Mouse (Mus musculus): ENCODE measurements around the gene Apela. TPM values are rescaled to one million over a fixed set of nuclear protein-coding genes. Genes with fewer than 3 reads are reported as not detected.

Gene Apela
- polyA plus RNA-seq, 1 experiment from 2014 or later, result 1.2 TPM

DNA sequence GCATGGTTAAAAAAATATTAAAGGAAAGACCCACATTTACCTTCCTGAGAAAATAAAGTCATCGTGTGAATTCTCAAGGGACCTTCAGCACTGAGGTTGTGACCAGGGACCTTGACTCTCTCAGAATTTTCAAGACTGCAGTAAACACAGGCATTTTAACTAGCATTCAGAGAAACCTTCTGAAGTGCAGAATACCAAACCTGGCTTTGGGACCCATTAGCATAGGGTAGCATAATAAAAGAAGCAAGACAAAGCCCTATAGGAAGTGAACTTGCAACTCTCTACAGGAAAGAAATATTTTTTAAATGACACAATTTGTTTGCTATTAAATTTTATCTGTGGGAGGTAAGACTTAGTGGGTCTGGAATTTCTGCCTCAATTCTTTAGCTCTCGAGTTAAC lies 26.9 kb upstream of the Apela start:
- no peak overlapping the region for H3K4me2 ChIP-seq (ENCODE audit: low read length)
- H3K36me3 ChIP-seq (ENCODE audit: control insufficient read depth, insufficient read depth, low read length), result no peaks in the 10 kb centered on the region
- no peaks in the 10 kb centered on the region for H3K4me1 ChIP-seq (ENCODE audit: control insufficient read depth, insufficient read depth, low read length)
- ATAC-seq, result no peak
- H3K9ac ChIP-seq (ENCODE audit: low read depth, low read length), result no peak overlapping the region
- no peak overlapping the region for H3K4me3 ChIP-seq (ENCODE audit: low read depth, low read length)
- no peak overlapping the region for H3K27ac ChIP-seq (ENCODE audit: low read length)
- no peaks in the 10 kb centered on the region for H3K9me3 ChIP-seq (replicated peaks; ENCODE audit: control insufficient read depth, low read length, poor library complexity, severe bottlenecking)
- H3K27me3 ChIP-seq (ENCODE audit: control insufficient read depth, insufficient read depth, low read depth, low read length), result no peaks in the 10 kb centered on the region
- 62% methylated on average over 2 of the region's 2 CpGs for WGBS

DNA sequence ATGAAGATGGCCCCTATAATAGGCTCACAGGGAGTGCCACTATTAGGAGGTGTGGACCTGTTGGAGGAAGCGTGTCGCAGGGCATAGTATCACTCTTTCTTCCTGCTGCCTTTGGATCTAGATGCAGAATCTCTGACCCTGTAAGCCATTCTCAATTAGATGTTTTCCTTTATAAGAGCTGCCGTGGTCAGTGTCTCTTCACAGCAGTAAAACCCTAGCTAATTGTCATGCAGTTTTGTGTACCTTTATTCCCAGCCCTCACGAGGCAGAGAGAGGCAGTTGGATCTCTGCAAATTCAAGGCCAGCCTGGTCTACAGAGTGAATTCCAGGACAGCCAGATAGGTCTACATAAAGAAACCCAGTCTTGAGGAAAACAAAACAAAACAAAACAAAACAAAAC lies 25.1 kb upstream of the Apela start:
- no peak overlapping the region for H3K27ac ChIP-seq (ENCODE audit: low read length)
- no peaks in the 10 kb centered on the region for H3K9me3 ChIP-seq (replicated peaks; ENCODE audit: control insufficient read depth, low read length, poor library complexity, severe bottlenecking)
- ATAC-seq, result no peak
- no peaks in the 10 kb centered on the region for H3K4me1 ChIP-seq (ENCODE audit: control insufficient read depth, insufficient read depth, low read length)
- H3K4me3 ChIP-seq (ENCODE audit: low read depth, low read length), result no peak overlapping the region
- no peak overlapping the region for H3K4me2 ChIP-seq (ENCODE audit: low read length)
- no peak overlapping the region for H3K9ac ChIP-seq (ENCODE audit: low read depth, low read length)
- H3K36me3 ChIP-seq (ENCODE audit: control insufficient read depth, insufficient read depth, low read length), result no peaks in the 10 kb centered on the region
- H3K27me3 ChIP-seq (ENCODE audit: control insufficient read depth, insufficient read depth, low read depth, low read length), result no peaks in the 10 kb centered on the region
- WGBS, result 65% methylated on average over 4 of the region's 4 CpGs

DNA sequence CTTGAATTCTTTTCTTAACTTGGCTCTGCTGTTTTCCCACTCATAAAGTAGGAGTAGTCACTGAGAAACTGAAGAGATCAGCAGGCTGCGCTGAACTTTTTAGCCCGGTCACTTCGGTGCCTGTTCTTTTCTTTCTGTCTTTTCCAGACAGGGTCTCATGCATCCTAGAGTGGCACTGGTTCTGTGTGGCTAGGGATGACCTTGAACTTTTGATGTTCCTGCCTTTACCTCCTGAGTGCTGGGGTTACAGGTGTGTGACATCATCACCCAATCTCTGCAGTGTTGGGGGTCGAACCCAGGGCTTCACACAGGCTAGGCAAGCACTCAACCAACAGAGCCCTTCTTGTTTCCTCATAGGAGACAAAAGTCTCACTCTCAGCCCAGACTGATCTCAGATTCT lies 19.6 kb upstream of the Apela start:
- H3K27ac ChIP-seq (ENCODE audit: low read length), result no peak overlapping the region
- 93% methylated on average over 4 of the region's 4 CpGs for WGBS
- H3K9ac ChIP-seq (ENCODE audit: low read depth, low read length), result no peak overlapping the region
- no peak for ATAC-seq
- no peaks in the 10 kb centered on the region for H3K4me1 ChIP-seq (ENCODE audit: control insufficient read depth, insufficient read depth, low read length)
- H3K9me3 ChIP-seq (replicated peaks; ENCODE audit: control insufficient read depth, low read length, poor library complexity, severe bottlenecking), result no peaks in the 10 kb centered on the region
- H3K36me3 ChIP-seq (ENCODE audit: control insufficient read depth, insufficient read depth, low read length), result no peaks in the 10 kb centered on the region
- no peak overlapping the region for H3K4me2 ChIP-seq (ENCODE audit: low read length)
- no peaks in the 10 kb centered on the region for H3K27me3 ChIP-seq (ENCODE audit: control insufficient read depth, insufficient read depth, low read depth, low read length)
- H3K4me3 ChIP-seq (ENCODE audit: low read depth, low read length), result no peak overlapping the region

DNA sequence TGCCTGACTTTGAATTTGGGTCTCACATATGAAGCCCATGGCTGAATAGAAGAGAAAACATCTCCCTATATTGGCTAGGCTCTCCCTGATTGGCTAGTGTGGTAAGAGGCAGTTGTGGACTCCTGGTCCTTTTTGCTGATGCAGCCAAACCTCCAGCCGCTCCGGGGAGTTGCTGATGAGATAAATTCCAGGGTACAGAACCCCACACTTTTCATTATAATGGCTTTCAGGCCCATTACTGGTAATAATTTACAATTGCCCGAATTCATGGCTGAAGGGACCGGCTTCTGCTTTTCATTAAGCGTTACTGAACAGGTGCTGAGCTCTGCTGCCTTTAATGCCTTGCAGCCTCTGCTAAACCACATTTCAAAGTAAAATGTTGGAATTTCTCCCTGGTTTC lies 16.8 kb upstream of the Apela start:
- WGBS, result 69% methylated on average over 5 of the region's 5 CpGs
- no peak overlapping the region for H3K9ac ChIP-seq (ENCODE audit: low read depth, low read length)
- no peaks in the 10 kb centered on the region for H3K4me1 ChIP-seq (ENCODE audit: control insufficient read depth, insufficient read depth, low read length)
- H3K36me3 ChIP-seq (ENCODE audit: control insufficient read depth, insufficient read depth, low read length), result no peaks in the 10 kb centered on the region
- ATAC-seq, result no peak
- no peak overlapping the region for H3K4me3 ChIP-seq (ENCODE audit: low read depth, low read length)
- H3K9me3 ChIP-seq (replicated peaks; ENCODE audit: control insufficient read depth, low read length, poor library complexity, severe bottlenecking), result no peaks in the 10 kb centered on the region
- no peak overlapping the region for H3K4me2 ChIP-seq (ENCODE audit: low read length)
- H3K27ac ChIP-seq (ENCODE audit: low read length), result no peak overlapping the region
- no peaks in the 10 kb centered on the region for H3K27me3 ChIP-seq (ENCODE audit: control insufficient read depth, insufficient read depth, low read depth, low read length)

DNA sequence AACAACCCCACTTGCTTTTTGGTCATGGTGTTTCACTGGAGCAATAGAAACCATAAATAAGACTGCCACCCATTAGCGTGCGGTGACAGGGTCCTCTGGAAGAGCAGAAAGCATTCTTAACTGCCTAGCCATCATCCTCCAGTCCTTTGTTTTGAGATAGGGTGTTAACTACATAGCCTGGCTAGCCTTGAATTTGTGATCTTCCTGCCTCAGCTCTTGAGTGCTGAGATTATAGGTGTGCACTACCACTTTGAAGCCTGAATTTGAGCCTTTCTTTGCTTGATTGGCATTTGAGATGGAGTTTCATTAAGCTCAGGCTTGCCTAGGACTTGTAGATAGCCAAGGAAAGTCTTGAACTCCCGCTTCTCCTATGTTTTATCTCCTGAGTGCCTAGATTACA lies 16.4 kb upstream of the Apela start:
- Histone ChIP-seq H3K27me3 (ENCODE audit: control insufficient read depth, insufficient read depth, low read depth, low read length) (no peaks in the 10 kb centered on the region), H3K9ac (ENCODE audit: low read depth, low read length) (no peak overlapping the region), H3K27ac (ENCODE audit: low read length) (no peak overlapping the region), H3K36me3 (ENCODE audit: control insufficient read depth, insufficient read depth, low read length) (no peaks in the 10 kb centered on the region), H3K4me2 (ENCODE audit: low read length) (no peak overlapping the region), H3K4me1 (ENCODE audit: control insufficient read depth, insufficient read depth, low read length) (no peaks in the 10 kb centered on the region), H3K9me3 (replicated peaks; ENCODE audit: control insufficient read depth, low read length, poor library complexity, severe bottlenecking) (no peaks in the 10 kb centered on the region), H3K4me3 (ENCODE audit: low read depth, low read length) (no peak overlapping the region)
- ATAC-seq, result no peak
- 89% methylated on average over 3 of the region's 3 CpGs for WGBS

DNA sequence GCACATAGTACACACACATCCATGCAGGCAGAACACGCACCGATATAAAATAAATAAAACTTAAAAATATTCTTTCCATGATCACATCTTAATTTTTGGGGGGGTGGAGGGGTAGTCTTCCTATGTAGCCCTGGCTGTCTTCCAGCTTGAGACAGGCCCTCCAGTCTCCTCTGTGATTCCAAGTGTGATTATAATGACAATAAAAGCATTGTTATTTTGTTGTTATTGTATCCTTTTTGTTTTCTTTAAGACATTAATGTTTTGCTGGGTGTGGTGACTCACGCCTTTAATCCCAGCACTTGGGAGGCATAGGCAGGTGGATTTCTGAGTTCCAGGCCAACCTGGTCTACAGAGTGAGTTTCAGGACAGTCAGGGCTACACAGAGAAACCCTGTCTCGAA lies 10.7 kb upstream of the Apela start:
- Histone ChIP-seq H3K36me3 (ENCODE audit: control insufficient read depth, insufficient read depth, low read length) (no peaks in the 10 kb centered on the region), H3K27me3 (ENCODE audit: control insufficient read depth, insufficient read depth, low read depth, low read length) (no peaks in the 10 kb centered on the region), H3K27ac (ENCODE audit: low read length) (no peak overlapping the region), H3K4me3 (ENCODE audit: low read depth, low read length) (no peak overlapping the region), H3K9me3 (replicated peaks; ENCODE audit: control insufficient read depth, low read length, poor library complexity, severe bottlenecking) (no peaks in the 10 kb centered on the region), H3K9ac (ENCODE audit: low read depth, low read length) (no peak overlapping the region), H3K4me1 (ENCODE audit: control insufficient read depth, insufficient read depth, low read length) (no peaks in the 10 kb centered on the region), H3K4me2 (ENCODE audit: low read length) (no peak overlapping the region)
- no peak for ATAC-seq
- WGBS, result 82% methylated on average over 4 of the region's 4 CpGs

DNA sequence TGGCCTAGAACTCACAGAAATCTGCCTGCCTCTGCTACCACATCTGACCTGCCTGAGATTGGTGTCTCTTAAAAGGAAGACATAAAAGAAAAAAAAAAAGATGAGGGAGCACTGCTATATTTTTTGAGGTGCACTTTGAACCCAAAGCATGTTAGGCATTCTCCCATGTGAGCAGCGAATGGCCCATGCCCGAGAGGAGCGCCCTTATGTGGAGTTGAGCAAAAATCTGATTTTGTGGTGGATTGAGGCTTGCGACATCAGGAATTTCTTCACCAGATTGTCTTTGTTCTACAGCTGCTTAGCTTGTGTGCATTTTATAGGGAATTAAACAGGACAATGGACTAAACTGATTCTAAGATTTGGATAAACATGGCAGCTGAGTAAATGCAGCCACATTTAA lies 10.1 kb upstream of the Apela start:
- no peaks in the 10 kb centered on the region for H3K36me3 ChIP-seq (ENCODE audit: control insufficient read depth, insufficient read depth, low read length)

DNA sequence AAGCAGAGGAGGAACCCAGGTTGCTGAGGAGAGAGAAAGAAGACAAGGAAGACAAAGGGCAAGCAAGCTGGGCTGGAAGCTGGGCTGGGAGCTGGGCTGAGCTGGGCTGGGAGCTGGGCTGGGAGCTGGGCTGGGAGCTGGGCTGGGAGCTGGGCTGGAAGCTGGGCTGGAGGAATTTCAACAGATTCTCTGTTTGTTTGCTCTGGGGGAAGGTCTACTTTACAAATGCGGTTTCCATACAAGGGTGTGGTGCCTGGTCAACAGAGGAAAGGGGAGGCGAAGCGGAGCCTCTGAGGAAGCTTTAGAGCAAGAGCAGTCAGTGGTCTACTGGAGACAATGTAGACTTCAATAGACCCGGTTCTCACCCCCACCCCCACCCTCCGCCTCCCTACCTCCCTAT lies 9.4 kb upstream of the Apela start:
- Histone ChIP-seq H3K27me3 (ENCODE audit: control insufficient read depth, insufficient read depth, low read depth, low read length) (no peaks in the 10 kb centered on the region), H3K36me3 (ENCODE audit: control insufficient read depth, insufficient read depth, low read length) (no peaks in the 10 kb centered on the region), H3K9ac (ENCODE audit: low read depth, low read length) (no peak overlapping the region), H3K4me3 (ENCODE audit: low read depth, low read length) (no peak overlapping the region), H3K9me3 (replicated peaks; ENCODE audit: control insufficient read depth, low read length, poor library complexity, severe bottlenecking) (no peaks in the 10 kb centered on the region), H3K4me1 (ENCODE audit: control insufficient read depth, insufficient read depth, low read length) (no peaks in the 10 kb centered on the region), H3K4me2 (ENCODE audit: low read length) (peak overlapping the region; percentile 8; the same call in 1 of the 2 replicates), H3K27ac (ENCODE audit: low read length) (no peak overlapping the region)
- no peak for ATAC-seq
- 45% methylated on average over 5 of the region's 5 CpGs for WGBS

More for the DNA sequence above, 10.1 kb upstream of the Apela start:
- Histone ChIP-seq H3K4me1 (ENCODE audit: control insufficient read depth, insufficient read depth, low read length) (no peaks in the 10 kb centered on the region), H3K27ac (ENCODE audit: low read length) (no peak overlapping the region), H3K4me3 (ENCODE audit: low read depth, low read length) (no peak overlapping the region), H3K9me3 (replicated peaks; ENCODE audit: control insufficient read depth, low read length, poor library complexity, severe bottlenecking) (no peaks in the 10 kb centered on the region), H3K4me2 (ENCODE audit: low read length) (no peak overlapping the region), H3K27me3 (ENCODE audit: control insufficient read depth, insufficient read depth, low read depth, low read length) (no peaks in the 10 kb centered on the region), H3K9ac (ENCODE audit: low read depth, low read length) (no peak overlapping the region)
- WGBS, result 95% methylated on average over 4 of the region's 4 CpGs
- ATAC-seq, result no peak

DNA sequence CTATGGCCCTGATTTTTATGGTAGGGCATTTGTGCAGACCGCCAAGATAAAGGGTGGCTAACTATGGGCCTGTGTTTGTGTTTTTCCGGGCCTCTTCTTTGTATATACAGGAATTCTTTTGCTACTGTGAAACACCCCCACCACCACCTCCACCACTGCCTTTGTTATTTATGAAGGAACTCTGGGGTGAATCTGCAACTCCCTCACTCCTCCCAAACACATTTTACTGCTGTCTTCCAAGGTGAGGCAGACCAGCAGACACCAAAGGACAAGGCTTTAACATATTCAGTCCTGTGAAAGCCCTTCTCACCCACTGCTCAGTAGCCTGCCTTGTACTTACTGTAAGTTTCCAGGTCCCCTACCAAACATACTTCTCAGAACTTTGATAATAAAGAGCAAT lies 3.0 kb downstream of the Apela start:
- no peak for ATAC-seq
- Histone ChIP-seq H3K4me3 (ENCODE audit: low read depth, low read length) (no peak overlapping the region), H3K9ac (ENCODE audit: low read depth, low read length) (no peak overlapping the region), H3K4me1 (ENCODE audit: control insufficient read depth, insufficient read depth, low read length) (peaks cover 8% of the 10 kb centered on the region), H3K27ac (ENCODE audit: low read length) (no peak overlapping the region), H3K36me3 (ENCODE audit: control insufficient read depth, insufficient read depth, low read length) (no peaks in the 10 kb centered on the region), H3K27me3 (ENCODE audit: control insufficient read depth, insufficient read depth, low read depth, low read length) (no peaks in the 10 kb centered on the region), H3K9me3 (replicated peaks; ENCODE audit: control insufficient read depth, low read length, poor library complexity, severe bottlenecking) (no peaks in the 10 kb centered on the region), H3K4me2 (ENCODE audit: low read length) (no peak overlapping the region)
- 41% methylated on average over 2 of the region's 2 CpGs for WGBS

DNA sequence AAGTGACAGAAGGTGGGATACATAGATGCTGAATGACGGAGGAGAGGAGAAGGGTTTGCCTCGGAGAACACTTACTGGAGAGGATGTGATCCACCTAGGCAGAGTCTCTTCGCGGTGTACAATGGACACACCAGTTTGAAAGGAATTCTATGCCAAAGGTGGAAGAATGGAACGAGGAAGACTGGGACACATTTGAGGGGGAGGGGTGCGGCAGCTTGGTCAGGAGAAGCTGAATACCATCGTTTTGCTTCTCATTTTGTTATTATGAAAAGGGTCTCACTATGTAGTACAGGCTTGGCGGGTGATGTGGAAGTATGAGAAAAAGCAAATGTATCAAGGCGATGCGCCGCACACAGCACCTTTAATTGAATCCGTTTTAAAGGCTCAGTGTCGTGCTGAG lies 4.1 kb downstream of the Apela start:
- Histone ChIP-seq H3K9me3 (replicated peaks; ENCODE audit: control insufficient read depth, low read length, poor library complexity, severe bottlenecking) (no peaks in the 10 kb centered on the region), H3K4me3 (ENCODE audit: low read depth, low read length) (no peak overlapping the region), H3K36me3 (ENCODE audit: control insufficient read depth, insufficient read depth, low read length) (no peaks in the 10 kb centered on the region), H3K27me3 (ENCODE audit: control insufficient read depth, insufficient read depth, low read depth, low read length) (no peaks in the 10 kb centered on the region), H3K4me2 (ENCODE audit: low read length) (no peak overlapping the region), H3K4me1 (ENCODE audit: control insufficient read depth, insufficient read depth, low read length) (peaks cover 8% of the 10 kb centered on the region), H3K9ac (ENCODE audit: low read depth, low read length) (no peak overlapping the region), H3K27ac (ENCODE audit: low read length) (no peak overlapping the region)
- ATAC-seq, result no peak
- 84% methylated on average over 13 of the region's 13 CpGs for WGBS

Measured in midbrain, embryonic 16.5 days (tissue).